Mouse (Mus musculus) forebrain, embryonic 16.5 days (tissue): ENCODE data around the gene Myo1f. TPM values are rescaled to one million over a fixed set of nuclear protein-coding genes. Genes with fewer than 3 reads are reported as not detected.

ENCODE experiments used
- ATAC-seq: fragments of 200-750 bp; cut with Nextera tagmentation; 2 replicates; pipeline ENCODE4 v1.8.0; 2017; ENCODE audit warnings: mild to moderate bottlenecking, moderate library complexity
- H3K27ac ChIP-seq: fragments of 300-500 bp; sonication (generic); 2 replicates; pipeline ENCODE4 v1.5.1; 2014; ENCODE audit warnings: low read length, control low read depth
- H3K27me3 ChIP-seq: fragments of 300-500 bp; sonication (generic); replicated peaks from 2 replicates; pipeline ENCODE4 v1.6.1; 2014; ENCODE audit warnings: low read length; ENCODE audit not compliant: control insufficient read depth, insufficient read depth
- H3K36me3 ChIP-seq: fragments of 300-500 bp; sonication (generic); 2 replicates; pipeline ENCODE4 v1.6.1; 2014; ENCODE audit not compliant: control insufficient read depth, insufficient read depth
- H3K4me1 ChIP-seq: fragments of 300-500 bp; sonication (generic); replicated peaks from 2 replicates; pipeline ENCODE4 v1.6.1; 2014; ENCODE audit warnings: low read length; ENCODE audit not compliant: control insufficient read depth, insufficient read depth
- H3K4me2 ChIP-seq: fragments of 300-500 bp; sonication (generic); 2 replicates; pipeline ENCODE4 v1.6.1; 2014; ENCODE audit warnings: mild to moderate bottlenecking, low read length, control low read depth
- H3K4me3 ChIP-seq: fragments of 300-500 bp; sonication (generic); replicated peaks from 2 replicates; pipeline ENCODE4 v1.5.1; 2014; ENCODE audit warnings: mild to moderate bottlenecking, low read length, control low read depth
- H3K9ac ChIP-seq: fragments of 300-500 bp; sonication (generic); replicated peaks from 2 replicates; pipeline ENCODE4 v1.6.1; 2014; ENCODE audit warnings: low read depth, low read length, control low read depth
- H3K9me3 ChIP-seq: fragments of 300-500 bp; sonication (generic); 2 replicates; pipeline ENCODE4 v1.6.1; 2016; ENCODE audit warnings: low read length; ENCODE audit not compliant: control insufficient read depth
- WGBS: fragments of 180-500 bp; shearing (Covaris S2); extraction: QIAGEN DNeasy Blood & Tissue Kit; methylation state at CpG from one replicate; pipeline ENCODE4 v1.1.7; 2014; 5-methylcytosine and 5-hydroxymethylcytosine counted together
- polyA plus RNA-seq: library from polyadenylated mRNA; unstranded; fragments of >200 nt; fragmentation: Nextera tagmentation; extraction: Ambion mirVana; gene quantifications from 2 replicates; pipeline ENCODE4 v1.2.1, GENCODE M21; 2015

Gene Myo1f
- 1.9 and 2.0 TPM in 2 replicates for polyA plus RNA-seq

- Histone ChIP-seq H3K4me1 (no peaks in the 10 kb centered on the region), H3K27ac (no peak within 1 kb of the TSS), H3K27me3 (no peaks in the 10 kb centered on the region), H3K9ac (no peak within 1 kb of the TSS), H3K9me3 (no peaks in the 10 kb centered on the region), H3K36me3 (no peaks in the 10 kb centered on the region), H3K4me2 (no peak within 1 kb of the TSS), H3K4me3 (no peak within 1 kb of the TSS)
- ATAC-seq, result no peak
- 53% methylated on average over 6 of the region's 6 CpGs for WGBS
Measured at GRCm38 (mm10) chr17:33555223-33555855, at the start of gene Myo1f. Gene Myo1f, plus strand, starts transcription at chr17:33555707.

- no peak for ATAC-seq
- Histone ChIP-seq H3K4me1 (0 out of 2 replicates have a peak, but pooled peaks cover 7% of the 10 kb centered on the region), H3K27me3 (no peaks in the 10 kb centered on the region), H3K4me3 (no peak overlapping the region), H3K9ac (no peak overlapping the region), H3K4me2 (no peak overlapping the region), H3K27ac (no peak overlapping the region), H3K9me3 (no peaks in the 10 kb centered on the region), H3K36me3 (no peaks in the 10 kb centered on the region)
- 97% methylated on average over 1 of the region's 1 CpGs for WGBS
Measured at GRCm38 (mm10) chr17:33508386-33508785, 47.1 kb upstream of the Myo1f start.

GRCm38 (mm10) chr17:33510172-33510571, 45.3 kb upstream of the Myo1f start:
- WGBS, result 69% methylated on average over 5 of the region's 5 CpGs
- no peak overlapping the region for H3K4me3 ChIP-seq
- H3K36me3 ChIP-seq, result no peaks in the 10 kb centered on the region
- H3K27ac ChIP-seq, result no peak overlapping the region
- no peak for ATAC-seq
- 0 out of 2 replicates have a peak, but pooled peaks cover 2% of the 10 kb centered on the region for H3K4me1 ChIP-seq
- no peak overlapping the region for H3K9ac ChIP-seq
- no peak overlapping the region for H3K4me2 ChIP-seq
- H3K9me3 ChIP-seq, result no peaks in the 10 kb centered on the region
- H3K27me3 ChIP-seq, result no peaks in the 10 kb centered on the region

GRCm38 (mm10) chr17:33512441-33513415, 42.8 kb upstream of the Myo1f start:
- Histone ChIP-seq H3K9me3 (no peaks in the 10 kb centered on the region), H3K4me1 (no peaks in the 10 kb centered on the region), H3K9ac (no peak overlapping the region), H3K27ac (no peak overlapping the region), H3K27me3 (no peaks in the 10 kb centered on the region), H3K4me3 (no peak overlapping the region), H3K4me2 (no peak overlapping the region), H3K36me3 (no peaks in the 10 kb centered on the region)
- no peak for ATAC-seq
- 21% methylated on average over 2 of the region's 2 CpGs for WGBS

DNA sequence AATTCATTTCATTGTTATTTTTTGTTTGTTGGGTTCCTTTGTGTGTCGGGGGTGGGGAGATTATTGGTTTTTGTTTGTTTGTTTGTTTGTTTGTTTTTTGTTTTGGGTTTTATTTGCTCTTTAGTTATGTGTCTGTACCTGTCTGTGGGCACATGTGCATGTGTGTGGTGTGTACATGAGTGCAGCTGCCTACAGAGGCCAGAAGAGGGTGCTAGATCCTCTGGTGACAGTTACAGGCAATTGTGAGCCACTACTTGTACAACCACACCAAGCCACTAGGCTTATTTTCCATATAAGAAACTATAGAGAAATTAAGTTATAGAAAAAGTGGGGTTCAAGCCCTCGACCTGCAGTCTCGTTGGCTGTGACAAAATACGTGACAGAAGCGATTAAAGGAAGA, 41.6 kb upstream of the Myo1f start:
- Histone ChIP-seq H3K4me3 (no peak overlapping the region), H3K9ac (no peak overlapping the region), H3K27ac (no peak overlapping the region), H3K4me2 (no peak overlapping the region), H3K4me1 (no peaks in the 10 kb centered on the region), H3K27me3 (no peaks in the 10 kb centered on the region), H3K36me3 (no peaks in the 10 kb centered on the region), H3K9me3 (no peaks in the 10 kb centered on the region)
- 87% methylated on average over 5 of the region's 5 CpGs for WGBS
- ATAC-seq, result no peak

GRCm38 (mm10) chr17:33520366-33520765, 35.1 kb upstream of the Myo1f start:
- no peak for ATAC-seq
- Histone ChIP-seq H3K36me3 (no peaks in the 10 kb centered on the region), H3K4me2 (no peak overlapping the region), H3K9me3 (no peaks in the 10 kb centered on the region), H3K9ac (no peak overlapping the region), H3K4me3 (no peak overlapping the region), H3K27ac (no peak overlapping the region), H3K4me1 (peaks cover 13% of the 10 kb centered on the region), H3K27me3 (no peaks in the 10 kb centered on the region)
- WGBS, result 78% methylated on average over 1 of the region's 1 CpGs

GRCm38 (mm10) chr17:33523431-33523917, 32.0 kb upstream of the Myo1f start:
- 2% methylated on average over 11 of the region's 13 CpGs for WGBS
- Histone ChIP-seq H3K4me2 (peak overlapping the region; percentile 64), H3K9me3 (no peaks in the 10 kb centered on the region), H3K9ac (peak overlapping the region; percentile 69), H3K4me1 (peaks cover 21% of the 10 kb centered on the region), H3K27ac (peak overlapping the region; percentile 52), H3K27me3 (no peaks in the 10 kb centered on the region), H3K4me3 (peak overlapping the region; percentile 61), H3K36me3 (no peaks in the 10 kb centered on the region)
- ATAC-seq, result peak; percentile 61

GRCm38 (mm10) chr17:33523918-33524755, 31.4 kb upstream of the Myo1f start, which contains the start of gene Adamts10:
Gene Adamts10, plus strand, starts transcription at chr17:33524204.
- peak within 1 kb of the TSS; percentile 69 for H3K9ac ChIP-seq

More at GRCm38 (mm10) chr17:33523918-33524755, 31.4 kb upstream of the Myo1f start, which contains the start of gene Adamts10:
- ATAC-seq, result peak; percentile 68
- WGBS, result under 1% methylated on average over 39 of the region's 44 CpGs
- H3K4me1 ChIP-seq, result peaks cover 21% of the 10 kb centered on the region
- peak within 1 kb of the TSS; percentile 61 for H3K4me3 ChIP-seq
- H3K4me2 ChIP-seq, result peak within 1 kb of the TSS; percentile 64
- peak within 1 kb of the TSS; percentile 52 for H3K27ac ChIP-seq
- H3K9me3 ChIP-seq, result no peaks in the 10 kb centered on the region
- H3K36me3 ChIP-seq, result peaks cover 2% of the 10 kb centered on the region; the same call in 1 of the 2 replicates
- no peaks in the 10 kb centered on the region for H3K27me3 ChIP-seq
